Comparison of ENCODE assay signal across 8 mouse cellular contexts in genomic region chr5:24601071-24601835, GRCm38 (mm10). TPM values are rescaled to one million over a fixed set of nuclear protein-coding genes. Genes with fewer than 3 reads are reported as not detected.
DNase-seq lines count a peak whose midpoint lies in the region; ATAC-seq and TF ChIP-seq lines count a peak whose summit lies in the region.

No protein-coding gene starts in this region.

- H3K27me3 ChIP-seq in thymus, adult 2 months (ENCODE audit: control insufficient read depth, insufficient read depth, low read length) = peaks cover 34% of the 10 kb centered on the region
- H3K27me3 ChIP-seq in hindbrain, embryonic 14.5 days (ENCODE audit: control insufficient read depth, insufficient read depth, low read length) = no peaks in the 10 kb centered on the region
- H3K27me3 ChIP-seq in midbrain, embryonic 15.5 days (replicated peaks) = no peaks in the 10 kb centered on the region

- peak overlapping the region; percentile 7; the same call in 1 of the 2 replicates for H3K4me3 ChIP-seq in thymus, adult 2 months (ENCODE audit: control insufficient read depth, insufficient read depth, low read length)
- peak overlapping the region; percentile 54 for H3K4me3 ChIP-seq in hindbrain, embryonic 14.5 days (replicated peaks; ENCODE audit: low read length)
- peak overlapping the region; percentile 62 for H3K4me3 ChIP-seq in midbrain, embryonic 15.5 days

- no peaks in the 10 kb centered on the region for H3K9me3 ChIP-seq in hindbrain, embryonic 14.5 days (ENCODE audit: control insufficient read depth, low read length)
- no peaks in the 10 kb centered on the region for H3K9me3 ChIP-seq in midbrain, embryonic 15.5 days

- no peak overlapping the region for H3K27ac ChIP-seq in thymus, adult 2 months (ENCODE audit: control insufficient read depth, insufficient read depth, low read length)
- H3K27ac ChIP-seq in hindbrain, embryonic 14.5 days = peak overlapping the region; percentile 97
- H3K27ac ChIP-seq in midbrain, embryonic 15.5 days = peak overlapping the region; percentile 100

- no peak for ATAC-seq in hindbrain, embryonic 14.5 days (ENCODE audit: low FRiP score)
- ATAC-seq in midbrain, embryonic 15.5 days (replicated peaks) = no peak

- H3K36me3 ChIP-seq in thymus, adult 2 months (ENCODE audit: control insufficient read depth, insufficient read depth, low read length) = no peaks in the 10 kb centered on the region
- H3K36me3 ChIP-seq in hindbrain, embryonic 14.5 days (replicated peaks; ENCODE audit: control insufficient read depth, insufficient read depth) = no peaks in the 10 kb centered on the region
- H3K36me3 ChIP-seq in midbrain, embryonic 15.5 days (replicated peaks) = no peaks in the 10 kb centered on the region

- DNase-seq in embryo, embryonic 10 days (ENCODE audit: low spot score) = peak; percentile 35
- DNase-seq in embryo, embryonic 10.5 days (ENCODE audit: low spot score) = no peak
- DNase-seq in thymus, adult 2 months = no peak
- DNase-seq in thymus, adult 18-20 months = no peak
- no peak for DNase-seq in hindbrain, embryonic 14.5 days (ENCODE audit: low spot score)
- no peak for DNase-seq in frontal cortex, adult 2 months (ENCODE audit: extremely low spot score in 1 of 2, low spot score in 1 of 2)
- no peak for DNase-seq in frontal cortex, postnatal 10 days (ENCODE audit: low spot score in 2 of 2)

- H3K9ac ChIP-seq in hindbrain, embryonic 14.5 days = peak overlapping the region; percentile 87
- peak overlapping the region; percentile 87 for H3K9ac ChIP-seq in midbrain, embryonic 15.5 days

- peak overlapping the region; percentile 95 for H3K4me2 ChIP-seq in hindbrain, embryonic 14.5 days (replicated peaks)
- H3K4me2 ChIP-seq in midbrain, embryonic 15.5 days = peak overlapping the region; percentile 94

- WGBS in thymus, adult 2 months = 6% methylated on average over 33 of the region's 33 CpGs
- under 1% methylated on average over 21 of the region's 33 CpGs for WGBS in hindbrain, embryonic 14.5 days
- WGBS in midbrain, embryonic 15.5 days = 1% methylated on average over 33 of the region's 33 CpGs

- TF ChIP-seq CTCF in thymus, adult 2 months (IDR thresholded peaks at IDR 0.05; ENCODE audit: borderline replicate concordance, control insufficient read depth, extremely low read depth, insufficient read depth, low read length, poor library complexity) = no peak

- no peak for TF ChIP-seq POLR2A in thymus, adult 2 months (IDR thresholded peaks at IDR 0.05; ENCODE audit: control insufficient read depth, extremely low read depth, insufficient read depth, low read length, poor library complexity)

- peaks cover 18% of the 10 kb centered on the region; the same call in 1 of the 2 replicates for H3K4me1 ChIP-seq in thymus, adult 2 months (replicated peaks; ENCODE audit: control insufficient read depth, insufficient read depth, low read length)
- peaks cover 82% of the 10 kb centered on the region for H3K4me1 ChIP-seq in hindbrain, embryonic 14.5 days (replicated peaks; ENCODE audit: control insufficient read depth, insufficient read depth, low read length)
- peaks cover 87% of the 10 kb centered on the region for H3K4me1 ChIP-seq in midbrain, embryonic 15.5 days

RNA-seq across cellular contexts. Expression of gene Chpf2, which starts 14.7 kb away (rescaled TPM):
- 53.5 and 55.5 TPM in 2 replicates for polyA plus RNA-seq in thymus, adult 2 months (2012; rRNA removed)
- 14.0 and 14.4 TPM in 2 replicates for polyA plus RNA-seq in hindbrain, embryonic 14.5 days (2014; fragmentation: Nextera tagmentation; extraction: Ambion mirVana)
- polyA plus RNA-seq in midbrain, embryonic 15.5 days (2015; fragmentation: Nextera tagmentation; extraction: Ambion mirVana) = 22.1 and 23.0 TPM in 2 replicates
- 47.1 and 50.5 TPM in 2 replicates for polyA plus RNA-seq in frontal cortex, adult 2 months (2012; rRNA removed)

RNA-seq across cellular contexts. Expression of gene Smarcd3, which starts 23.0 kb away (rescaled TPM):
- 3.7 and 6.1 TPM in 2 replicates for polyA plus RNA-seq in thymus, adult 2 months (2012; rRNA removed)
- polyA plus RNA-seq in hindbrain, embryonic 14.5 days (2014; fragmentation: Nextera tagmentation; extraction: Ambion mirVana) = 149 and 171 TPM in 2 replicates
- polyA plus RNA-seq in midbrain, embryonic 15.5 days (2015; fragmentation: Nextera tagmentation; extraction: Ambion mirVana) = 182 and 186 TPM in 2 replicates
- 116 and 135 TPM in 2 replicates for polyA plus RNA-seq in frontal cortex, adult 2 months (2012; rRNA removed)

RNA-seq across cellular contexts. Expression of gene Abcf2, which starts 24.0 kb away (rescaled TPM):
- 117 and 121 TPM in 2 replicates for polyA plus RNA-seq in thymus, adult 2 months (2012; rRNA removed)
- polyA plus RNA-seq in hindbrain, embryonic 14.5 days (2014; fragmentation: Nextera tagmentation; extraction: Ambion mirVana) = 72.3 and 87.2 TPM in 2 replicates
- polyA plus RNA-seq in midbrain, embryonic 15.5 days (2015; fragmentation: Nextera tagmentation; extraction: Ambion mirVana) = 83.8 and 86.4 TPM in 2 replicates
- polyA plus RNA-seq in frontal cortex, adult 2 months (2012; rRNA removed) = 78.1 and 86.2 TPM in 2 replicates

RNA-seq across cellular contexts. Expression of gene 4931409K22Rik, which starts 44.6 kb away (rescaled TPM):
- polyA plus RNA-seq in thymus, adult 2 months (2012; rRNA removed) = not detected in 2 replicates
- 0.10 and 0.19 TPM in 2 replicates for polyA plus RNA-seq in hindbrain, embryonic 14.5 days (2014; fragmentation: Nextera tagmentation; extraction: Ambion mirVana)
- 0.06 TPM in 1 of 2 replicates, not detected in the other for polyA plus RNA-seq in midbrain, embryonic 15.5 days (2015; fragmentation: Nextera tagmentation; extraction: Ambion mirVana)
- polyA plus RNA-seq in frontal cortex, adult 2 months (2012; rRNA removed) = 0.18 and 0.59 TPM in 2 replicates

Comparison
In these comparisons a context has a peak if more than half of its experiments do, and no peak if none do; other contexts are left out.
1. H3K4me3 ChIP-seq: peak in every context shown above with its lines; median percentile 62 in midbrain, embryonic 15.5 days; 54 in hindbrain, embryonic 14.5 days; 7 in thymus, adult 2 months.
2. RNA of gene Smarcd3, which starts 23.0 kb away (polyA plus RNA-seq): 182 to 186 TPM in midbrain, embryonic 15.5 days, 149 to 171 TPM in hindbrain, embryonic 14.5 days and 116 to 135 TPM in frontal cortex, adult 2 months; 3.7 to 6.1 TPM in thymus, adult 2 months; every median in the first group is over 10 times any median in the second.